Mouse (Mus musculus) liver, embryonic 14.5 days (tissue): ENCODE results near the gene Sowahc.

Source experiments
- CTCF ChIP-seq: IDR thresholded peaks from 2 replicates; pipeline ENCODE4 v1.5.1; 2016; ENCODE audit warnings: antibody characterized with exemption, low read depth, control low read depth
- EP300 ChIP-seq: IDR thresholded peaks from 2 replicates; pipeline ENCODE4 v1.6.1; 2016; ENCODE audit warnings: antibody characterized with exemption, low read depth

DNA sequence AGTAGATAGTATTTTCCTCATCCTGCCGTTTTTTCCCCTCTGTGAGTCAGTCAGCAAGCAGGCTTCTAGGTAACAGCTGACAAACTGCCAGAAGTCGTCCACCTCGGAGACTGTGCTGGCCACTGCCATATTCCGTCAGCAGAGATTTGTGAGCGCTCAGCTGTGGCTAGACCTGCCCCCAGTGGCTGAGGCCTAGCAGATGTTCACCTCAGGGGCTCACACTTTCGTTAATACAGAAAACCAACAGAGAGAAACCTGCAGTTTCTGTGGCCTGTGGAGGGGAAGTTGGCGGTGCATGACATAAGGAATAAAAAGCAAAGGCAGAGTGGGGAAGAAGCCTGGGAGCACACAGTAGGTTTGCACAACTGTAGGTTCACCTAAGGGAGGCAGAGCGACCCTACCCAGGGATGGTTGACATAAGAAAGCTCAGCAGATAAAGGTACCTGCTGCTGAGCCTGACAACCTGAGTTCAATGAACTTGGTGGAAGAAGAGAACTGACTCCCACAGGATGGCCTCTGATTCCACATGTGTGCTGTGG is 31.9 kb downstream of the Sowahc start:
- TF ChIP-seq EP300 (no peak), CTCF (no peak)
